Mouse (Mus musculus) myocyte (in vitro differentiated cells): ENCODE data around the gene Fam214a.

Experiments
- CEBPB ChIP-seq: IDR thresholded peaks from 2 replicates; pipeline ENCODE4 v1.6.1; 2011; ENCODE audit warnings: mild to moderate bottlenecking, moderate library complexity; ENCODE audit not compliant: poor library complexity, insufficient read depth, severe bottlenecking
- E2F4 ChIP-seq: IDR thresholded peaks from one replicate; pipeline ENCODE4 v1.6.1; 2011; ENCODE audit warnings: mild to moderate bottlenecking, control low read depth, moderate library complexity; ENCODE audit not compliant: insufficient read depth
- MAX ChIP-seq: IDR thresholded peaks from one replicate; pipeline ENCODE4 v1.6.1; 2011; ENCODE audit warnings: low read depth, mild to moderate bottlenecking, control low read depth
- MYOD1 ChIP-seq, 3 experiments: IDR thresholded peaks; one replicate each; pipeline ENCODE4 v1.6.1; 2011; ENCODE audit warnings: control low read depth in 2 of 3, low read depth in 2 of 3, mild to moderate bottlenecking in 2 of 3, moderate library complexity in 1 of 3; ENCODE audit not compliant: insufficient read length in 2 of 3, control insufficient read depth in 1 of 3
- MYOG ChIP-seq, 3 experiments: IDR thresholded peaks; one replicate each; pipeline ENCODE4 v1.6.1; 2011; ENCODE audit warnings: control low read depth in 2 of 3, low read depth in 2 of 3, mild to moderate bottlenecking in 2 of 3; ENCODE audit not compliant: insufficient read length in 2 of 3, control insufficient read depth in 1 of 3, insufficient read depth in 1 of 3
- POLR2A ChIP-seq: IDR thresholded peaks from one replicate; pipeline ENCODE4 v1.6.1; 2011; ENCODE audit warnings: low read depth, mild to moderate bottlenecking, control low read depth, moderate library complexity; ENCODE audit not compliant: insufficient read length
- POLR2AphosphoS2 ChIP-seq: IDR thresholded peaks from one replicate; pipeline ENCODE4 v1.6.1; 2011; ENCODE audit warnings: low read depth, control low read depth; ENCODE audit not compliant: insufficient read length
- REST ChIP-seq: IDR thresholded peaks from one replicate; pipeline ENCODE4 v1.6.1; 2011; ENCODE audit warnings: mild to moderate bottlenecking, control low read depth, moderate library complexity; ENCODE audit not compliant: insufficient read depth, insufficient read length
- SRF ChIP-seq: IDR thresholded peaks from one replicate; pipeline ENCODE4 v1.6.1; 2011; ENCODE audit warnings: low read depth; ENCODE audit not compliant: control insufficient read depth, insufficient read length
- TCF12 ChIP-seq: IDR thresholded peaks from one replicate; pipeline ENCODE4 v1.6.1; 2011; ENCODE audit warnings: mild to moderate bottlenecking, control low read depth; ENCODE audit not compliant: poor library complexity, insufficient read depth, severe bottlenecking
- TCF3 ChIP-seq: IDR thresholded peaks from one replicate; pipeline ENCODE4 v1.6.1; 2011; ENCODE audit warnings: low read depth, control low read depth; ENCODE audit not compliant: insufficient read length
- USF1 ChIP-seq: IDR thresholded peaks from one replicate; pipeline ENCODE4 v1.6.1; 2011; ENCODE audit warnings: low read depth, mild to moderate bottlenecking, control low read depth, moderate library complexity

GRCm38 (mm10) chr9:74971191-74971976, 18.7 kb downstream of the Fam214a start:
- TF ChIP-seq SRF, result no peak
- TF ChIP-seq POLR2A, result no peak
- TF ChIP-seq USF1, result no peak
- no peak for TF ChIP-seq MYOG (IDR thresholded peaks at IDR 0.05; ENCODE audit: control insufficient read depth in 1 of 3, insufficient read depth in 1 of 3, insufficient read length in 2 of 3, low read depth in 2 of 3)
- TF ChIP-seq MAX, result no peak
- TF ChIP-seq TCF12, result no peak
- TF ChIP-seq E2F4, result no peak
- TF ChIP-seq TCF3, result no peak
- TF ChIP-seq REST, result no peak
- no peak for TF ChIP-seq CEBPB
- TF ChIP-seq MYOD1 (IDR thresholded peaks at IDR 0.05; ENCODE audit: control insufficient read depth in 1 of 3, insufficient read length in 2 of 3, low read depth in 2 of 3), result no peak
- no peak for TF ChIP-seq POLR2AphosphoS2
